8 mouse cellular contexts compared by ENCODE assay signal in the genomic region with DNA sequence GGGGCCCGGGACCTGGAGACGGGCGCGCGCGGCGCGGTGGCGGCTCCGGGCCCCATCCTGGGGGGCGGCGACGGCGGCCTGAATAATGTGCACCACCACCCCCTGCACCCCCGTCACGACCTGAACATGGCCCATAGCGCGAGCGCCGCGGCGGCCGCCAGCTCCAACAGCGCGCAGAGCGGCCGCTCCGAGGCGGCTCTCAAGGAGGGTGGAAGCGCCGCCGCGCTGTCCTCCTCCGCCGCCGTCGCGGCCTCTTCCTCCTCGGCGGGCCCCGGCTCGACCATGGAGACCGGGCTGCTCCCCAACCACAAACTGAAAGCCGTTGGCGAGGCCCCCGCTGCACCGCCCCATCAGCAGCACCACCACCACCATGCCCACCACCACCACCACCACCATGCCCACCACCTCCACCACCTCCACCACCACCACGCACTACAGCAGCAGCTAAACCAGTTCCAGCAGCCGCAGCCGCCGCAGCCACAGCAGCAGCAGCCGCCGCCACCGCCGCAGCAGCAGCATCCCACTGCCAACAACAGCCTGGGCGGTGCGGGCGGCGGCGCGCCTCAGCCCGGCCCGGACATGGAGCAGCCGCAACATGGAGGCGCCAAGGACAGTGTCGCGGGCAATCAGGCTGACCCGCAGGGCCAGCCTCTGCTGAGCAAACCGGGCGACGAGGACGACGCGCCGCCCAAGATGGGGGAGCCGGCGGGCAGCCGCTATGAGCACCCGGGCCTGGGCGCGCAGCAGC. TPM values are rescaled to one million over a fixed set of nuclear protein-coding genes. Genes with fewer than 3 reads are reported as not detected.
DNase-seq lines count a peak whose midpoint lies in the region; ATAC-seq and TF ChIP-seq lines count a peak whose summit lies in the region.

No protein-coding gene starts in this region.

- H3K9me3 ChIP-seq in forebrain, postnatal 0 days (ENCODE audit: low read length): no peaks in the 10 kb centered on the region
- no peaks in the 10 kb centered on the region for H3K9me3 ChIP-seq in hindbrain, embryonic 10.5 days

- H3K9ac ChIP-seq in forebrain, postnatal 0 days: peak overlapping the region; percentile 99

- peak overlapping the region; percentile 77 for H3K4me3 ChIP-seq in forebrain, postnatal 0 days (ENCODE audit: low read depth, low read length)
- H3K4me3 ChIP-seq in hindbrain, embryonic 10.5 days: peak overlapping the region; percentile 99

- TF ChIP-seq CTCF in forebrain, postnatal 0 days (IDR thresholded peaks at IDR 0.05; ENCODE audit: low read depth): no peak

- no peaks in the 10 kb centered on the region; the same call in 1 of the 2 replicates for H3K4me1 ChIP-seq in forebrain, postnatal 0 days (ENCODE audit: insufficient read depth)
- H3K4me1 ChIP-seq in hindbrain, embryonic 10.5 days (replicated peaks): peaks cover 59% of the 10 kb centered on the region

- no peaks in the 10 kb centered on the region for H3K27me3 ChIP-seq in forebrain, postnatal 0 days (ENCODE audit: insufficient read depth, low read length)
- no peaks in the 10 kb centered on the region for H3K27me3 ChIP-seq in hindbrain, embryonic 10.5 days (ENCODE audit: insufficient read depth, poor library complexity, severe bottlenecking)

- H3K27ac ChIP-seq in forebrain, postnatal 0 days (ENCODE audit: low read depth, low read length): peak overlapping the region; percentile 100
- H3K27ac ChIP-seq in hindbrain, embryonic 10.5 days: peak overlapping the region; percentile 100

- peak overlapping the region; percentile 53 for H3K4me2 ChIP-seq in forebrain, postnatal 0 days (ENCODE audit: low read depth)

- DNase-seq in NIH3T3 (ENCODE audit: low read depth): peak; percentile 84
- peak; percentile 70 for DNase-seq in cerebellum, adult 8-10 months
- peak; percentile 75 for DNase-seq in forebrain, postnatal 0 days
- peak; percentile 80 for DNase-seq in hindbrain, embryonic 10.5 days (ENCODE audit: low spot score)
- DNase-seq in layer of hippocampus, postnatal 36 days: peak; percentile 63 to 69
- DNase-seq in lung, postnatal 36 days: peak; percentile 59
- DNase-seq in retina, postnatal 1 day: peak; percentile 81
- DNase-seq in urinary bladder, postnatal 14 days (ENCODE audit: low spot score): peak; percentile 59

- WGBS in forebrain, postnatal 0 days: 2% methylated on average over 55 of the region's 81 CpGs
- WGBS in hindbrain, embryonic 10.5 days: under 1% methylated on average over 78 of the region's 81 CpGs

- no peaks in the 10 kb centered on the region for H3K36me3 ChIP-seq in forebrain, postnatal 0 days (ENCODE audit: insufficient read depth)
- H3K36me3 ChIP-seq in hindbrain, embryonic 10.5 days: no peaks in the 10 kb centered on the region

- peak; percentile 62 for ATAC-seq in forebrain, postnatal 0 days

RNA-seq across cellular contexts. Expression of a gene that starts 0.9 kb away (rescaled TPM):
- 40.5 and 51.6 TPM in 2 replicates for total RNA-seq in forebrain, postnatal 0 days (2014; rRNA removed)
- polyA plus RNA-seq in forebrain, postnatal 0 days (2015; fragmentation: Nextera tagmentation; extraction: Ambion mirVana): 8.0 and 10.5 TPM in 2 replicates
- 10.4 and 11.7 TPM in 2 replicates for polyA plus RNA-seq in hindbrain, embryonic 10.5 days (2016; fragmentation: Nextera tagmentation; extraction: Ambion mirVana)
- 100 to 1,000 TPM; 100 to 110 TPM for total RNA-seq in layer of hippocampus, postnatal 36 days (2021)

Comparison
In these comparisons a context has a peak if more than half of its experiments do, and no peak if none do; other contexts are left out.
1. Peak in every context shown above with its lines: DNase-seq, ATAC-seq, H3K4me3 ChIP-seq and H3K27ac ChIP-seq.